ENCODE assay signal across 11 mouse cellular contexts in genomic region chr15:81535881-81536351, GRCm38 (mm10). TPM values are rescaled to one million over a fixed set of nuclear protein-coding genes. Genes with fewer than 3 reads are reported as not detected.
DNase-seq lines count a peak whose midpoint lies in the region; ATAC-seq and TF ChIP-seq lines count a peak whose summit lies in the region.
"Had no signal": no experiment of that assay in that cellular context is flagged by ENCODE, and none has a peak within 500 bp of the region (broad histone marks: within the 10 kb centered on the region; RNA-seq: fewer than 3 reads in every experiment).

No protein-coding gene starts in this region.

- no peaks in the 10 kb centered on the region for H3K36me3 ChIP-seq in forebrain, embryonic 12.5 days (replicated peaks)
- no peaks in the 10 kb centered on the region for H3K36me3 ChIP-seq in neural tube, embryonic 13.5 days

- H3K4me3 ChIP-seq in bone marrow, adult 2 months (replicated peaks; ENCODE audit: control insufficient read depth, low read depth, low read length): peak overlapping the region; percentile 7
- no peak overlapping the region for H3K4me3 ChIP-seq in forebrain, embryonic 12.5 days (replicated peaks)
- H3K4me3 ChIP-seq in neural tube, embryonic 13.5 days: no peak overlapping the region
- H3K4me3 ChIP-seq: megakaryocyte, embryonic 14.5 days had no signal

- H3K9me3 ChIP-seq in forebrain, embryonic 12.5 days: no peaks in the 10 kb centered on the region
- H3K9me3 ChIP-seq in neural tube, embryonic 13.5 days: no peaks in the 10 kb centered on the region
- H3K9me3 ChIP-seq: megakaryocyte, embryonic 14.5 days had no signal

- 0 out of 2 replicates have a peak overlapping the region, but pooled peaks have one; percentile 3 for H3K9ac ChIP-seq in forebrain, embryonic 12.5 days
- 0 out of 2 replicates have a peak overlapping the region, but pooled peaks have one; percentile 17 for H3K9ac ChIP-seq in neural tube, embryonic 13.5 days

- peaks cover 7% of the 10 kb centered on the region; the same call in 1 of the 2 replicates for H3K4me1 ChIP-seq in bone marrow, adult 2 months (ENCODE audit: control insufficient read depth, insufficient read depth, low read length)
- H3K4me1 ChIP-seq in forebrain, embryonic 12.5 days: peaks cover 10% of the 10 kb centered on the region
- 0 out of 2 replicates have a peak, but pooled peaks cover 4% of the 10 kb centered on the region for H3K4me1 ChIP-seq in neural tube, embryonic 13.5 days (replicated peaks)

- no peak overlapping the region for H3K27ac ChIP-seq in bone marrow, adult 2 months (ENCODE audit: control insufficient read depth, insufficient read depth, low read depth, low read length, poor library complexity)
- H3K27ac ChIP-seq in forebrain, embryonic 12.5 days: no peak overlapping the region
- H3K27ac ChIP-seq in neural tube, embryonic 13.5 days (replicated peaks): no peak overlapping the region

- H3K27me3 ChIP-seq in forebrain, embryonic 12.5 days: no peaks in the 10 kb centered on the region
- no peaks in the 10 kb centered on the region for H3K27me3 ChIP-seq in neural tube, embryonic 13.5 days

- ATAC-seq in forebrain, embryonic 12.5 days (ENCODE audit: low FRiP score): 0 out of 2 replicates have a peak, but pooled peaks have one; percentile 69
- ATAC-seq in neural tube, embryonic 13.5 days (ENCODE audit: low read depth): no peak

- 60% methylated on average over 9 of the region's 9 CpGs for WGBS in bone marrow, adult 2 months
- WGBS in forebrain, embryonic 12.5 days: 11% methylated on average over 9 of the region's 9 CpGs
- 20% methylated on average over 9 of the region's 9 CpGs for WGBS in neural tube, embryonic 13.5 days

- 0 out of 2 replicates have a peak overlapping the region, but pooled peaks have one; percentile 22 for H3K4me2 ChIP-seq in forebrain, embryonic 12.5 days
- H3K4me2 ChIP-seq in neural tube, embryonic 13.5 days: no peak overlapping the region

- DNase-seq in layer of hippocampus, adult 9-11 months: peak; percentile 64
- DNase-seq in thymus, postnatal 10 days (ENCODE audit: low spot score in 2 of 2): no peak
- no peak for DNase-seq in cerebellum, adult 11 months
- DNase-seq in adipocyte (ENCODE audit: low spot score): no peak
- DNase-seq: adrenal gland, adult 8-10 months; kidney, postnatal 14 days; thymus, postnatal 25 days had no signal

- TF ChIP-seq POLR2A in bone marrow, adult 2 months (IDR thresholded peaks at IDR 0.05; ENCODE audit: borderline replicate concordance, control insufficient read depth, low read depth, low read length): no peak

- no peak for TF ChIP-seq CTCF in bone marrow, adult 2 months (IDR thresholded peaks at IDR 0.05; ENCODE audit: control insufficient read depth, insufficient read depth, low read length)

RNA-seq across cellular contexts. Expression of gene Ep300, which starts 49.2 kb away (rescaled TPM):
- 22.3 and 55.4 TPM in 2 replicates for polyA plus RNA-seq in bone marrow, adult 2 months (2011; ENCODE audit: insufficient read depth, insufficient read length, low replicate concordance, missing spikeins)
- polyA plus RNA-seq in forebrain, embryonic 12.5 days (2016; fragmentation: Nextera tagmentation; extraction: Ambion mirVana): 26.0 and 27.2 TPM in 2 replicates
- 23.1 and 24.1 TPM in 2 replicates for polyA plus RNA-seq in neural tube, embryonic 13.5 days (2015; fragmentation: Nextera tagmentation; extraction: Ambion mirVana)
